Mouse (Mus musculus): ENCODE measurements around the gene Dusp11. TPM values are rescaled to one million over a fixed set of nuclear protein-coding genes. Genes with fewer than 3 reads are reported as not detected.
"Not testable (repeated sequence)": the region's sequence is repeated elsewhere in the genome, so short reads cannot be mapped to it uniquely, and the experiment has no call there.

Dusp11 gene
- polyA plus RNA-seq, 1 experiment from 2014 or later, result 50.4 TPM

GRCm38 (mm10) chr6:85911587-85911986, 49.9 kb downstream of the Dusp11 start, which contains the start of gene Tprkb:
TSS of gene Tprkb (plus strand) at chr6:85911865.
- WGBS, result 75% methylated on average over 3 of the region's 3 CpGs

GRCm38 (mm10) chr6:85909704-85910103, 51.8 kb downstream of the Dusp11 start:
- Histone ChIP-seq H3K27ac (replicated peaks) (no peak overlapping the region), H3K9me3 (replicated peaks) (no peaks in the 10 kb centered on the region), H3K4me2 (replicated peaks) (no peak overlapping the region), H3K36me3 (no peaks in the 10 kb centered on the region), H3K27me3 (no peaks in the 10 kb centered on the region), H3K9ac (no peak overlapping the region), H3K4me3 (replicated peaks) (no peak overlapping the region), H3K4me1 (no peaks in the 10 kb centered on the region; the same call in 1 of the 2 replicates)
- WGBS, result 90% methylated on average over 1 of the region's 1 CpGs
- ATAC-seq (ENCODE audit: insufficient number of reproducible peaks, low FRiP score, low TSS enrichment, low read depth), result no peak

More at GRCm38 (mm10) chr6:85911587-85911986, 49.9 kb downstream of the Dusp11 start, which contains the start of gene Tprkb:
- H3K4me2 ChIP-seq (replicated peaks), result no peak within 1 kb of the TSS
- no peak within 1 kb of the TSS for H3K9ac ChIP-seq
- H3K27ac ChIP-seq (replicated peaks), result no peak within 1 kb of the TSS
- H3K36me3 ChIP-seq, result no peaks in the 10 kb centered on the region
- H3K27me3 ChIP-seq, result no peaks in the 10 kb centered on the region
- ATAC-seq (ENCODE audit: insufficient number of reproducible peaks, low FRiP score, low TSS enrichment, low read depth), result no peak
- peaks cover 5% of the 10 kb centered on the region for H3K4me1 ChIP-seq
- no peak within 1 kb of the TSS for H3K4me3 ChIP-seq (replicated peaks)
- no peaks in the 10 kb centered on the region for H3K9me3 ChIP-seq (replicated peaks)

GRCm38 (mm10) chr6:85908341-85908740, 53.1 kb downstream of the Dusp11 start:
- no peak for ATAC-seq (ENCODE audit: insufficient number of reproducible peaks, low FRiP score, low TSS enrichment, low read depth)
- H3K27me3 ChIP-seq, result no peaks in the 10 kb centered on the region
- H3K36me3 ChIP-seq, result no peaks in the 10 kb centered on the region
- H3K27ac ChIP-seq (replicated peaks), result no peak overlapping the region
- no peaks in the 10 kb centered on the region for H3K4me1 ChIP-seq
- no peak overlapping the region for H3K4me3 ChIP-seq (replicated peaks)
- H3K9ac ChIP-seq, result no peak overlapping the region
- H3K9me3 ChIP-seq (replicated peaks), result no peaks in the 10 kb centered on the region
- WGBS, result 65% methylated on average over 3 of the region's 3 CpGs
- H3K4me2 ChIP-seq (replicated peaks), result no peak overlapping the region

GRCm38 (mm10) chr6:85906911-85907351, 54.5 kb downstream of the Dusp11 start:
- WGBS, result 67% methylated on average over 2 of the region's 2 CpGs
- not testable (repeated sequence) for ATAC-seq (ENCODE audit: insufficient number of reproducible peaks, low FRiP score, low TSS enrichment, low read depth); H3K9me3 ChIP-seq (replicated peaks); H3K9ac ChIP-seq; H3K27me3 ChIP-seq; H3K4me1 ChIP-seq; H3K27ac ChIP-seq (replicated peaks); H3K4me3 ChIP-seq (replicated peaks); H3K4me2 ChIP-seq (replicated peaks); H3K36me3 ChIP-seq

- not testable (repeated sequence) for ATAC-seq (ENCODE audit: insufficient number of reproducible peaks, low FRiP score, low TSS enrichment, low read depth); H3K9me3 ChIP-seq (replicated peaks); H3K27ac ChIP-seq (replicated peaks); H3K36me3 ChIP-seq; H3K27me3 ChIP-seq; H3K9ac ChIP-seq; H3K4me1 ChIP-seq
- peak within 1 kb of the TSS; percentile 32 for H3K4me3 ChIP-seq (replicated peaks)
- WGBS, result 17% methylated on average over 20 of the region's 20 CpGs
- peak within 1 kb of the TSS; percentile 36 for H3K4me2 ChIP-seq (replicated peaks)
Measured at GRCm38 (mm10) chr6:85904642-85905061, 56.8 kb downstream of the Dusp11 start, which contains the start of gene Nat8f4. TSS of gene Nat8f4 (minus strand) at chr6:85904884.

GRCm38 (mm10) chr6:85902303-85902702, 59.2 kb downstream of the Dusp11 start:
- H3K9me3 ChIP-seq (replicated peaks), result no peaks in the 10 kb centered on the region
- no peaks in the 10 kb centered on the region for H3K36me3 ChIP-seq
- no peaks in the 10 kb centered on the region for H3K27me3 ChIP-seq
- WGBS, result 82% methylated on average over 2 of the region's 2 CpGs
- no peak overlapping the region for H3K27ac ChIP-seq (replicated peaks)
- no peak overlapping the region for H3K4me3 ChIP-seq (replicated peaks)
- no peaks in the 10 kb centered on the region for H3K4me1 ChIP-seq
- no peak overlapping the region for H3K9ac ChIP-seq
- H3K4me2 ChIP-seq (replicated peaks), result no peak overlapping the region
- ATAC-seq (ENCODE audit: insufficient number of reproducible peaks, low FRiP score, low TSS enrichment, low read depth), result no peak

GRCm38 (mm10) chr6:85898596-85899475, 62.6 kb downstream of the Dusp11 start:
- not testable (repeated sequence) for H3K27ac ChIP-seq (replicated peaks); ATAC-seq (ENCODE audit: insufficient number of reproducible peaks, low FRiP score, low TSS enrichment, low read depth); H3K4me3 ChIP-seq (replicated peaks); H3K9me3 ChIP-seq (replicated peaks); H3K4me2 ChIP-seq (replicated peaks); H3K4me1 ChIP-seq; H3K9ac ChIP-seq; H3K27me3 ChIP-seq; H3K36me3 ChIP-seq
- WGBS, result 69% methylated on average over 6 of the region's 8 CpGs

GRCm38 (mm10) chr6:85895061-85895648, 66.3 kb downstream of the Dusp11 start:
- not testable (repeated sequence) for H3K4me1 ChIP-seq; H3K4me3 ChIP-seq (replicated peaks); ATAC-seq (ENCODE audit: insufficient number of reproducible peaks, low FRiP score, low TSS enrichment, low read depth); H3K27me3 ChIP-seq; H3K36me3 ChIP-seq; H3K9ac ChIP-seq; H3K4me2 ChIP-seq (replicated peaks); H3K9me3 ChIP-seq (replicated peaks); H3K27ac ChIP-seq (replicated peaks)
- 70% methylated on average over 25 of the region's 25 CpGs for WGBS

Other genes with a start within 250 kb of the Dusp11 start
- not detected in 2 replicates for gene Nat8f7, start 248.5 kb downstream of the Dusp11 start, polyA plus RNA-seq (2015; fragmentation: Nextera tagmentation; extraction: Ambion mirVana)
- gene Nat8f3, start 195.9 kb downstream of the Dusp11 start, polyA plus RNA-seq (2015; fragmentation: Nextera tagmentation; extraction: Ambion mirVana), result not detected in 2 replicates
- not detected in 2 replicates for gene Nat8f6, start 140.7 kb downstream of the Dusp11 start, polyA plus RNA-seq (2015; fragmentation: Nextera tagmentation; extraction: Ambion mirVana)
- not detected in 2 replicates for gene Nat8f5, start 140.7 kb downstream of the Dusp11 start, polyA plus RNA-seq (2015; fragmentation: Nextera tagmentation; extraction: Ambion mirVana)
- gene Nat8, start 129.6 kb downstream of the Dusp11 start, polyA plus RNA-seq (2015; fragmentation: Nextera tagmentation; extraction: Ambion mirVana), result not detected in 2 replicates
- gene Nat8f2, start 92.5 kb downstream of the Dusp11 start, polyA plus RNA-seq (2015; fragmentation: Nextera tagmentation; extraction: Ambion mirVana), result 0.07 TPM in 1 of 2 replicates, not detected in the other
- gene Nat8f4, start 56.8 kb downstream of the Dusp11 start, polyA plus RNA-seq (2015; fragmentation: Nextera tagmentation; extraction: Ambion mirVana), result 2.4 and 3.2 TPM in 2 replicates
- gene Tprkb, start 49.8 kb downstream of the Dusp11 start, polyA plus RNA-seq (2015; fragmentation: Nextera tagmentation; extraction: Ambion mirVana), result 31.5 and 34.1 TPM in 2 replicates
- 7.2 and 7.3 TPM in 2 replicates for gene Nat8f1, start 46.0 kb downstream of the Dusp11 start, polyA plus RNA-seq (2015; fragmentation: Nextera tagmentation; extraction: Ambion mirVana)
- not detected in 2 replicates for gene Figla, start 54.5 kb upstream of the Dusp11 start, polyA plus RNA-seq (2015; fragmentation: Nextera tagmentation; extraction: Ambion mirVana)
- 6.6 and 7.0 TPM in 2 replicates for gene Add2, start 67.0 kb upstream of the Dusp11 start, polyA plus RNA-seq (2015; fragmentation: Nextera tagmentation; extraction: Ambion mirVana)
- gene Tgfa, start 233.6 kb upstream of the Dusp11 start, polyA plus RNA-seq (2015; fragmentation: Nextera tagmentation; extraction: Ambion mirVana), result 6.5 and 8.9 TPM in 2 replicates

All from embryonic facial prominence, embryonic 15.5 days (tissue).